Mouse (Mus musculus): ENCODE data around the gene Soga1. TPM values are rescaled to one million over a fixed set of nuclear protein-coding genes. Genes with fewer than 3 reads are reported as not detected.

Soga1 gene
- 10 to 100 TPM; 36.9 to 39.8 TPM for total RNA-seq (2021)

DNA sequence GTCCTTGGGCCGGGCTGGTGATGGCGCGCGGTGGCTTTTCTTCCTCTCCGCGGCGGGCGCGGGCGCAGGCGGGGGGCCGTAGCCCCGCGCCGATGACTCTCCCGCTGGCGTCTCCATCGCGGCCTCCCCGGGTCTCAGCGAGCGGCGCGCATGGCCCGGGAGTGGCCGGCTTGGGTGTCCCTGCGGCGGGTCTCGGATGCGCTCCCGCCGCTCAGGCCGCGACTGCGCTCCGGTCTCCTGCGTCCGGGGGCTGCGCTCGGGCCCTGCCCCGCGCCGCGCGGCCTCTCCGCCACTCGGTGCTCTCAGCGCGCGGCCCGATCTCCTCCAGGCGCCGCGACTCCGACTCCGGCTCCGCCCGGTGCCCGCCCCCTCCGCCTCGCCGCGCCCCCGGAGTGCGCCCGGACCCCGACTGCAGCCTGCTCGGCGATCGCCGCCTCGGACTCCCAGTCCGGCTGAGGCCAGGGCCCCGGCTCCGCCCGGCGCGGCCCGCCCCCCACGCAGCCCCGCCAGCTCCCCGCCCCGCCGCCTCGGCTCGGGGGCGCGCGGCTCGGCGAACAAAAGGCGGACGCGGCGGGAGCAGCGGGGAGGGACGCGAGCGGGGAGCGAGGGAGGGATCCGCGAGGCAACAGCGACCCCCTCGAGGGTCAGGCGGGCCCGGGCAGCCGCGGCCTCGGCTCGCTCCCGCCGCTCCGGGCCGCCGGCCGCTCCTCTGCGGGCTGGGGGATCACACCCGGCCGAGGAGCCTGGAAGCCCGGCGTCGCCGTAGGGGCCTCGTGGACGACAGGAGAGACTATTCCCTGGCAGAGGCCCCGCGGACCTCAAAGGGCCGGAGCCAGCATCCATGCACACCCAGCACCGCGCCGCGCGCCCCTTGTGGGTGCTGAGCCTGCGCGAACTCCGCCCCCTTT lies at the start of gene Soga1:
Gene Soga1 (minus strand): TSS at position 462 of the 908 bp plus-strand sequence.
- peak; percentile 90 for DNase-seq

DNA sequence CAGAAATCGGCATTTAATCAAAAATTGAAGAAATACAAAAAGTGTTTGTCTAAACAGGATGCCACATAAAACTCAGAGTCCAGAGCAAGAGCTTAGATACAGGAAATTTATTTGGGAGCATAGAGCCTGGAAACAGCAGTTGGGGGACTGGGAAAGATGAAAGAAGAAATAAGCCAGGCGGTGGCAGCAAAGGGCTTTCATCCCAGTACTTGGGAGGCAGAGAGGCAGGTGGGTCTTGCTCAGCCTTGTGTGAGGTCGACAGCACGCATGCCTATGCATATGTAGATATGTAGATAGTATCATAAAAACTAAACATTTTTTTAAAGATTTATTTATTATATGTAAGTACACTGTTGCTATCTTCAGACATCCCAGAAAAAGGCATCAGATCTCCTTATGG lies 49.0 kb upstream of the Soga1 start:
- DNase-seq: no peak

DNA sequence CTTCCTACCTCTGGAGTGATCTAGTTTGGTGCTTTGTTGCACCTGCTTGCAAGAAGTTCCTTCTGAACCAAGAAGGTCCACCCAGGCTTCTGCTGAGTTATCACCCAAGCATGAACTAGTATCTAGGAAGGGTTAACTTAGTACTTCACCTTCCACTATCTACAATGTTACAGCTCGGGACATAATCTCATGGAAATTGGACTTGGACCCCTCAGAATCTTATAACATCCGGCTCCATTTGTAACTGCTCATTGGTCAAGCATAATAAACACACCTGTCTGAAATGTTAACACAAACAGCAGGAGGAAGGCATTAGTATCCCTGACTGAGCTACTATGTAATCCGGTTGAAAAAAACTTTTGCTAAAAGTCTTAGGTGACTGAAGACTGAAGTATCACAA lies 48.3 kb upstream of the Soga1 start:
- DNase-seq: no peak

DNA sequence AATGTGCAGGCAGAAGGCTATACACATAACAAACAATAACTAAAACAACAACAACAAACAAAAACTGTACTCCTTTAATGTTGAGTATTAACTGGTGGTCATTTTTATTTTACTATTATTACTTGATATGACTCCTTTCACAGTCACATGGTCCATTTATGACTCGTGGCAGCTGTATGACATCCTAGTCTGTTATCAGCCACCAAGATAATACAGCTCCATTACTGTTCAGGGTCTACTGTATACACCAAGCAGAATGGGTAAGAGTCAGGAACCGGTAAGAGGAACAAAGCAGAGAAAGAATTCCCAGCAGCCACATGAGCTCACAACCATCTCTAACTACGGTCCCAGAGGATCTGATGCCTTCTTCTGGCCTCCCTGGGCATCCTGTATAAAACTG lies 46.2 kb upstream of the Soga1 start:
- DNase-seq: no peak

DNA sequence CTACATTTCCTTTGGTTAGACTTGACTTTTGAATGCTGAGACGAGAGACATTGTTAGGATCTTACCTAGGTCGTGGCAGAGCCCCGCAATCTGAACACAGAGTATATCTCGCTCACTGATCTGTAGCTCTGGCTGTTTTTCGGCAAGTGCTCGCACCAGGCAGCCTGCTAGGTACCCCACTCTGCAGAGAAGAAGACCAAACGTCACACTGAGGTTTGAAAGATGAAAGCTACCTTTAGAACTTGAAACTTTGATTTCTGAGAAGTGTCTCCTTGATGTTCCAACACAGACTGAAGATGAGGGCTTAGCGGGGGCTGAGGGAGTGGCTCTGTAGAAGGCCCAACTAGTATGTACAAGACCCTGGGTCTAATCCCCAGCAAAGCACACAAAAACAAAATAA lies 42.7 kb upstream of the Soga1 start:
- DNase-seq: no peak

DNA sequence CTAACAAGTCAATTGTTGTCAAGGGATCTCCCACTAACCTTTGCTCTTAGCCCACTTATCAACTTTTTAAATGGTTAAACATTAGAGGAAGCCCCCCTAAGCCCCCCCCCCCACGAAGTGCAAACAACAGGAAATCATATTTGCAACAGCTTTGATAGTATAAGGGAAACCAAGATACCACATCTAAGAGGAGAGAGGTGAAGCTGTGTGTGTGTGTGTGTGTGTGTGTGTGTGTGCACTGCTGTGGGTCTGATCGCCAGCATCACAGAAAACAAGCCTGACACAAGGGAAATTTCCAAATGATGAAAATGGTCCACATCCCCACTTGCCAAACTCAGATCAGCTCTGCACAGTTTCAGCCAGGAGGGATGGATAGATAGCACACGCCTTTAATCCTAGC lies 40.0 kb upstream of the Soga1 start:
- DNase-seq: no peak

DNA sequence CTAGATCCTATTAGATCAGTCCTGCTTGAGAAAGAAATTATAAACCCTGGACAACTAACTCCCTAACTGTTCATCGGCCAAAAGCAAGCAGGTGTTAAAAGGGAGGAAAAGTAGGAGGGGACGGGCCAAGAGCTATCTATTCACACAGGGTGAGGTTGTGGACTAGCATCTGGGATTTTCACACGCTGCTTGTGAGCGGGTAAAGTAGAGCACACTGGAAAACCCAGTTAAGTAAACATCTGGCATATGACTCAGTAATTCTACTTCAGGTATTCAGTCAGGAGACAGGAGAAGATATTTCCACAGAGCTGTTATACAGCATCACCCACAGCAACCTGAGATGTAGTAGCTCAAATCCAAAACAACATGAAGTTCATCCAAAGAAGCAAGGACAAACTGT lies 39.5 kb upstream of the Soga1 start:
- DNase-seq: no peak

DNA sequence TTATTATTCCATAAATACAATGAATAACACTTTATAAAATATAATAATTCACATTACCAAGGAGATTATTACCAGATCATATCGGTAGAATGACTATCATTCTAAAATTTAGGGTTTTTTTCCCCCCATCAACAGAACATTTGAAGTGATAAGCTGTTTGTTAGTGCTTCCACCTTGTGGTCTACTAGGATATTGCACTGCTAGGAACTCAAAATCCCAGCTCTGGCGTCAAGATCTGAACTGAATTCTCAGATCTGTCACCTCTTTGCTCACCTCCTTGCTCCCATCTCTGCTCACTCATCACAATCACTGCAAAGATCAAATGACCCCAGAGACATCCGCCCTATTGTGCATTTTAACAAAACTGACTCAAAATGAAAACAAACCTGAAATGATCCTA lies 37.9 kb upstream of the Soga1 start:
- DNase-seq: no peak

DNA sequence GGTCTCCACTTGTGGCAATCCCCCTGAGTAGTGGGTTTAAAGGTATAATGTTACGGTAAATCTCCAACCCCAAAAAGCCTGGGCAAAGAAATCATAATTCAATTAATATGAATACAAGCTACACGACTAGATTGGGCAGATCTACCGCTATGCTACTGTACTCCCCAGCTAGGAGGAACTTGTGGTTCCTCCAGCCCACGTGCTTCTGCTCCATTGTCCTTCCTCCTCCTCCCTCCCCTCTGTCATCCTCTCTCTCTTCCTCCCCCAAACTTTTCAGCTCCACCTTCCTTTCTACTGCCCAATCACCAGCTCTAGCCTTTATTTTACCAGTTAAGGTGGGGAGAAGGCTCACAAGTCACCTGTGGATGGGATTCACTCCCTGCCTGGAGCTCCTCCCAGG lies 29.2 kb upstream of the Soga1 start:
- no peak for DNase-seq

DNA sequence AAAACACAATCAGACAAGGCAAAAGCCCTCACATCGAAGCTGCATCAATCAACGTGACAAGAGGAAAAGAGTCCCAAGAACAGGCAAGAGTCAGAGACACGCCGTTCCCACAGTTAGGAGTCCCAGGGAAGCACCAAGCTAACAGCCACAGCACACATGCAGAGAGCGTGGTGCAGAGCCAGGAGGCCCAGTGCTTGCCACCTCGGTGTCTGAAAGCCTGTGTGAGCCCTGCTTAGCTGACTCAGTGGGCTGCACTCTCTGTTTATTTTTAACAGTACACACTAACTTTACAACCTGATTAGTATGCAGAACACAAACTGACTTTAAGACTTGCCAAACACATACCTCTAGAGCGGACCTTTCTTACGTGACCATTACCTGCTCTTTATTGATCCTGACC lies 25.4 kb upstream of the Soga1 start:
- no peak for DNase-seq

DNA sequence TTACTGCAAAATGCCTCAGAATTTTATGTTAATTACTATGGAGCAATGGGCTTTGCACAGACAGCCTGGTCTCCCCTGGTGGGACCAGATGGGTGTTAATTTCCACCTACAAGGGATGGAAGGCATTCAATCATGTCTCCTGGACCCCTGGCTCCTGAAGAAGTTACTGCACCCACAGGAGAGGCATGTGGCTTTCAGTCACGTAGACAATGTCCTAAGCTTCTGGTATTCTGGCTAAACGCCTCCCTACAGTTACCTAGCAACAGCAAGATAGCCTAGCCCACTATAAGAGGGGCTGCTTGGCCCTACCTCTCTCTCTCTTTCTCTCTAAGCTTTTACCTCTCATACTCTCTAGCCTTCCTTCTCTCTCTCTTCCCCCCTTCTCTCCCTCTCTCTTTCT lies 23.2 kb upstream of the Soga1 start:
- no peak for DNase-seq

DNA sequence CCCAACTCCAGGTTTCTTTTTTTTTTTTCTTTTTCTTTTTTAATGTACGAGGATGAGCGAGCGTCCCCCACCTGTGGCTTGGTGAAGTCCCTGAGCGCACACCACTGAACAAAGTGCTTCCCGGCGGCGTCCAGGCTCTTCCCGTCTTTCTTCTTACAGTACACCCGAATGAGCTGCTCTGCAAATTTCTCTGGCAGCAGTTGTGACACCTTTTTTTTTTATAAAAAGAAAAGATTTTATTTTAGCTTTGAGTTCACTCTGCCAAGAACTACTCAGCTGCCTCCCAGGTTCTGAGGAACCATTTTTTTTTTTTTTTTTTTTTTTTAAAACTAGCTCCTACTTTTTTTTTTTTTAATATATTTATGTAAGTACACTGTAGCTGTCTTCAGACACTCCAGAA lies 22.6 kb upstream of the Soga1 start:
- no peak for DNase-seq

DNA sequence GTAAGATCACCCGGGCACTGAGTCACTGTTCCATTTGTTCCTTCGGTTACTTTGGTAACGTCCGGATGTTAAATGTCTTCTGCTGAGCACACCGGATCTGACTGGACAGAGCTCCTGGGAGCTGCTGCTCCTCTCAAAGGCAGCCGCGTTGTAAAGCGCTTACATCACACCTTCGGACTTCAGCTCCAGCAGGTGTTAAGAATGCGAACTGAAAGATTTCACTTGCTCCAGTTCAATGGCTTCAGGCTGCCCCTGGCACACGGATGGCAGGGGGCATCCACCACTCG lies 21.2 kb upstream of the Soga1 start:
- no peak for DNase-seq

DNA sequence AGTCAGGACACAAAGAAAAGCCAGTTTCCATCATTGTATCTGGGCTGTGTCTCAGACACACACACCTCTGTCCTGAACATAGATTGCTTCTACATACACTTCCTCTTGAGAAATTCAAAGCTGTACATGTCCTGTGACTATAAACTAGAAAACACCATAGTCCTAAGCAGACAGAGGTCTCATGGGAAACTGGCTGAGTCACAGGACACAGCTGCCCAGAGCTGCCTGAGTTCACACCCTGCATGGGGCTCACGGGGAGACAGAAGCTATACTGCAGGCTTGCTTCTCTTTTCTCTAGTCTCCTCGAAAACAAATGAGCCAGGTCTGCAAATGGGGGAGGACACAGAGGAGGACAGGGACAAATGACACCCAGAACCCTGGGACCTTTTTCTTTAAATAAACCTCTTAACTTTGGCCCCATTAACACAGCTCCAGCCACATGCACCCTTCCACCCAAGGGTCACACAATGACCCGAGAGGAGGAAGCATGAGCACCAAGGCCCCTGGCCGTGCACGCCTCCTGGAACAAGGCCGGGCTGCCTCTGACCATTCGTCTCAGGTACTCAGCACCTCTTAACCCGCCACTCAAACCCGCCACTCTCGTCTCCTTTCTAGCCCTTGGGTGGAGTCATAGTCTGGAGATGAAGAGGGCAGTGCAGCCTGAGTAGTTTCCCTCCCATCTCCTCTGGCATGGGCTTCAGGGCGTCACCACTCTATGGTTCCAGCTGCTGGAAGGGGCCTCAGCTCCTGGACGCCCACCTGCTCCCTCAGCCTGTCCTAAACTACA lies 20.7 kb upstream of the Soga1 start:
- no peak for DNase-seq

DNA sequence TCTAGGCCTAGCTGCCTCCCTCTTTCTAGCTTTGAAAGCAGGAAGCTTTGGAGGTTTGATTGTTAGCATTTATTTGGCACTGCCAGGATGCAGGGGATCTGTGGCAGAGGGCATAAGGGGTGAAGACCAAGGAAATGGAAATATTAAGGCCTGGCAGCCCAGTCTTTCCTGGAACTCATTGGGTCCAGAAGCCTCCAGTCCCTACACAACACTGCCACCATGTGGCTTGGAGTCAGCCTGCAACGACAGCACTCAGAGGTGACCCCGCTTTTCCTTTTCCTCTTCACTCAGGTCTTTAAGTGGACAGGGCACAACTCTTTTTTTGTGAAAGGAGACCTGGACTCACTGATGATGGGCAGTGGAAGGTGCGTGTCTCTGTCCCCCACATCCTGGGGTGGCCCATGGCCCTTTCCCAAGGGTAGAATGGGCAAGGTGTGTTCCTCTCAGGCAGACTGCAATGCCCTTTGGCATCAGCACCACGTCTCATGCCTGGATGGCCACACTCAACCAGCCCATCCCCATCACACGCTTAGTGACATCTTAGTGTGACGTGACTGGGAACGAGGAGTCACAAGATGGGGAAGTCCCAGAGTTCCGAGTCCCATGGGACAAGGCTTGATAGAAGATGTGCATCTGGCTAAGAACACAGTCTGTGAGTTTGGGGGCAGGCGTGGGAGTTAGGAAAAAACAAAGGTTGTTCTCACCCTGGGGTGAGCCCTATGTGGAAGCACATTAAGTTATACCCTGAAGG lies 16.1 kb upstream of the Soga1 start:
- DNase-seq: peak; percentile 87

DNA sequence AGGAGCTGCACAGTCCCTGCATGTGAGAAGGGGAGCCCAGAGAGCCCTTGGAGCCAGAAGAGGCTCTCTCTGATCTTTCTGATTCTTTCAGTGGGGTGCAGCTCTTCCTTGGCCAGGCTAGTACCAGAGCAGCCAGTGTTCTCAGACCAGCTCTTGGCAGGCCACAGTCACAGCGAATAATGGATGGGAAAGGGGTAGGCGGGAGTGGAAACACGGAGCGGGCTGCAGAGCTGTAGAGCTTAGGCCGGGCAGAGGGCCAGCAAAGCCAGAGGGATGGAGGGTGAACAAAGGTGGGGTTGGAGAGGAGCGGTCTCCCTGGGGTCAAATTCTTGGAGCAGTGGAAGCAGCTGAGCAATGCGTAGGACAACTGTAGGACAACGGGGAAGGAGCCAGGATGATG lies 13.0 kb upstream of the Soga1 start:
- peak; percentile 76 for DNase-seq

DNA sequence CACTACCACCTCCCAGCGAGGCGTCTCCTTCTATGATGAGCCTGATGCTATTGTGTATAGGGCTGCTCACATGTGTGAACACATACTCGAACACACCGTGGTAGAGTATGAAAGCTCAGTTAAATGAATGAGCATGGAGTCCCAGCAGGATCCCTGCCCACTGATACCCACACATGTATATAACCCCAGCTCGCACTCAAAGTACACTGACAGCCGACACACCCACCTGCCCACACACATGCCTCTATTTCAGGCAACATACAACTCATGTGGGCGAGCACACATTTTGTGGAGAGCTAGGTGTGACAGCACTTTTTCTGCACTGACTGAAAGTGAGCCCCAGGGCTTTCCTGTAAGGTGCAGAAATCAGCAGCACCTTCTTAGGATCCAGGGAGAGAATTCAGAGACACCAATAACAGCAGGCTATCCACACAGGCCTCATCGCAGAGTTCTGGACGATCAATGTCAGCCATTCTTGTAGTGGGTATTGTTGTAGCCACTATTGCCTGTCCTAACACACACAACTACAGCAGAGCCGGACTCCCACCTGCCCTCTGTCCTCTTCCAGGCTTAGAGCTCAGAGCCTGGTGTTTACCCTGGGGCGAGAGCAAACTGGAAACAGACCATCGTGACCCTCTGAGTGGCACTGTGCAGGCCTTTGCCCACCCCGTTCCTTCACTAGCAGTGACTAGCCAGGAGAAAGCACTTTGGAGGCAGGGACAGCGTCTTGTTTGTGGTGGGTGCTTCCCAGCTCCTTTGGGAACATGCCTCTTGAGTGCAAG lies 8.7 kb upstream of the Soga1 start:
- DNase-seq: no peak

DNA sequence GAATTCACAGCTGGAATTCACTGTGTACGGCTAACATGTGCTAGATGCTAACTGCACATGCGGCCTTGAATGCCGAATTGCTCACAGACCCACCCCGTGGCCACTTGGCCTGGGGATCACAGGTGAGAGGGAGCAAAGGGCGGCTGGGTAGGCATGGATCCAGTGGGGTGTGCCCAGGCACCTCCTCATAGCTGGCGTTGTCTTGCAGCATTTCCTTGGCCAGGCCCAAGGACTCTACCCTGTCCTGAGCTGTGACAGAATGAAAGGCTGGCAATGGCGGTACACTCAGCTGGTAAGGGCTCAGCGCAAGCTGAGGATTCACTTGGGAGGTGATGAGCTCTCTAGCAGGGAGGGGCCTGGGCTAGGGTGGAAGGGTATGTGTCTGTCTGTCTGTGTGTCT lies 7.7 kb upstream of the Soga1 start, which contains the start of gene Tldc2:
Gene Tldc2 (plus strand): TSS at position 260 of the 400 bp plus-strand sequence.
- DNase-seq: no peak

DNA sequence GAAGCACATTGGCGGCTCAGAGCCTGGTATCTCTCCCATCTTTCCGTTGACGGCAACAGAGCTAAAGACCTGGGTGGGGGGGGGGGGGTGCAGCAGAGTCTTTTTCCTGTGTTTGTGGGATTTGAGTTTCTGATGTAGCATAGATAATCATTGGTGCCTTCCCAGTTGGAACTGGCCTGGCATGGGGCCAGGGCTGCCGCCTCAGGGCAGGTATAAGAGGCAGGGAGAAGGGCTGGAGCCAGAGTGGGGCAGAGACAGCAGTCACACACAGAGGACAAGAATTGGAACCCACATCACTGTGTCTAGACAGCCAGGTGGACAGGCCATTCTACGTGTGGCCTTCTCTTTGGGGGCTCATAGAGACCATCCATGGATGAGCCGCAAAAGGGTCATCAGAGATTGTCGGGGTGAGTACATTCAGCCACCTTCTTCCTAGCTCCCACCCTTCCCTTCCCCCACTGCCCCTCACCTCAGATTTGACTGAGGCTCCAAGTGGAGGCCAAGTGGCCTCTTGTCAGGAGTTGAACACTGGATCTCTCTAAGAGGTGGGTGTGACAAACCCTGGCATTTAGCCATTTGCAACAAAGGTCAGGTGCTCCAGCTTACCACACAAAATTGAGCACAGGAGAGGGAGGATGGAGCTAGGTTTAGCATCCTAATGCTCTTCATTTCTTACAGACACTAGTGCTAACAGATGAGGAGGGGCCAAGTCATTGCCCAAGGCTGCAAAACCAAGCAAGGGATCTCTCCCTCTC lies 6.0 kb upstream of the Soga1 start:
- no peak for DNase-seq

DNA sequence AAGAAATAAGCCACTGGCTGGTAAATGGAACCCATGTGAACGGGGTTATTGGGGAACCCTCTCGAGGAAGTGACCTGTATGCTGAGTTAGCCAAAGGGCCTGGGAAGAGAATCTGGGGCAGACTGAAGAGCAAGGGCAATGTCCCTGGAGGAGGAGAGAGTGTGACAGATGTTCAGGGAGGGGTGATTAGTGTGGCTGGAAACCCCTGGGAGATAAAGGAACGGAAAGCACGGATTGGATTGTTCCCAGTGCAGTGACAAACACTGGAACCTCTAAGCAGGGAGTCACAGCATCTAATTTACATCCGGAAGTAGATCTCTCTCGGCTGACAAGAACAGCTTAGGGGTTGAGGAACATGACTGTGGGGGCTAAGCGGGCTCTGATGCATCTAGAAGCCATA lies 2.9 kb upstream of the Soga1 start:
- no peak for DNase-seq

DNA sequence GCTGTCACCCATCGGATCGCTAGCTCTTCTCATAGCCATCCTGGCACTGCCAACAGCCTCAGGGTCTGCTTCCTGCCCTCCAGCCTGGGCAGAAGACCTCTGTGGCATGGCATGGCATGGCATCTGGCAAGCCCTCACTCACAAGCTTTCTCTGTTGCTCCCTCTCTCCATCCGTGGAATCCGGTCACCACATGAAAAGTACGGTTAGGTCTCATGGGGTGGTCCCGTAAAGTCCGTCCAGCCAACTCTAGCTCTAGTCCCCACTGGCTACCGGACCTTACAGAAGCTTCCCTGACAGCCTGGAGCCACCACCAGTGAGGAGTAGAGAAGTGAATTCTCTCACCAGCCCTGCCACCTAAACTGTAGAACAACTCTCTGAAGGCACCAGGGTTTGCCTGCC lies 2.3 kb upstream of the Soga1 start:
- DNase-seq: no peak

DNA sequence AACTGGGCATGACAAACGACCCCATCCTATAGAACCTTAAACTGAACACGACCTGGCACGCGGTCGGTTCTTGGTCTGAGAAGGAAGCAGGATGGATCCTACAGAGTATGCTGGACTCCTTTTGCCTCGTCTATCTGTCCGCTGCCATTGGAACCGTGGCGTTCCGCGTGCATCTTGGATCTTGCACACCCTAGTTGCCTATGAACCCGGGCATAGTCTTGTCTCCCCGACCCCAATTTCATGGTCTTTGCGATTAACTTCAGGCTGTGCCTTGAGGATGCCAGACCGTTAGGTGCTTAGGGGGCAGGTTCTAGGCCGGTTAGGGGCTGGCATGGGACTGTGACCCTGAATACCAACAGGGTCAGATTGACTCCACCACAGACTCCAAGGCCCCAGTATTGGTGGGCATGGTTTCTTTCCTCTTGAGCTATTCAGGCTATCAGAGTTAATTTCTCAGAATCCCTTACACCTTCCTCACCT lies 687 bp upstream of the Soga1 start:
- no peak for DNase-seq
